Mouse (Mus musculus): Measurements from ENCODE around the gene Ndufa11.

Gene Ndufa11

DNA sequence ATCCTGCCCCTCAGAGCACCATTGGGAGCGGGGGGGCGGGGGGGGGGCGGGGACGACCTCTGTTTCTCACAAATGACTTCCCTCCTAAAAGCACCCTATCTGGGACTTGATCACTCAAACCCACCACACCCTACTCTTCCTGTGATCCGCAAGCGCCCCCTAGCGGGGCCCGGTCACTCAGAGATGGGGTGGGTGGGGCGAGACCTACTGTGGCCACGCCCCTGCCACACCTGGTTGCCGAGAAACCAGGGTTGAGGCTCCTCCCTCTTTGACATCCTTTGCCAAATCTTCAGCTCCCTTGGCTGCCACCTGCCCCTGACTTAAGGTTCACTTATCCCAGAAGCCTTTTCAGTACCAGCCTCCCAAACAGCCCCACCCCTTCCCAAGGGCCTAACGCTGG is 40.6 kb downstream of the Ndufa11 start:
- peak; percentile 61 to 81 for DNase-seq (ENCODE audit: low spot score in 2 of 2)

DNA sequence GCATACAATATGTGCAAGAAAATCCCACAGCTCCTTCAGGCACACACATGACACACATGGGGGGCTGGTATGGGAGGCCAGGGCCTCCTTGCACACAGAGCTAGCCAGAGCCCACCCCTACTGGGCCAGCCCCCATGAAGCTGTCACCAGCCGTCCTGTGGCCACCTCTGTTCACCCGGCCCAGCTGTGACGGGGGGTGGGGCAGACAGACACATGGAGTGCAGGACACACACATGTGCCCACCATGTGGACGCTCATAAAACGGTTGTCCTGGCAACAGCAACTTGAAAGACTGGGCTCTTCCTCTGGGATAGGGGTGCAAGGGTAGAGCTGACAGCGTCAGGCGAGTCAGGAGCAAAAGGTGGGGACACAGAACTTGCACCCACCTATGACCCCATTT is 41.7 kb downstream of the Ndufa11 start:
- no peak for DNase-seq (ENCODE audit: low spot score in 2 of 2)

DNA sequence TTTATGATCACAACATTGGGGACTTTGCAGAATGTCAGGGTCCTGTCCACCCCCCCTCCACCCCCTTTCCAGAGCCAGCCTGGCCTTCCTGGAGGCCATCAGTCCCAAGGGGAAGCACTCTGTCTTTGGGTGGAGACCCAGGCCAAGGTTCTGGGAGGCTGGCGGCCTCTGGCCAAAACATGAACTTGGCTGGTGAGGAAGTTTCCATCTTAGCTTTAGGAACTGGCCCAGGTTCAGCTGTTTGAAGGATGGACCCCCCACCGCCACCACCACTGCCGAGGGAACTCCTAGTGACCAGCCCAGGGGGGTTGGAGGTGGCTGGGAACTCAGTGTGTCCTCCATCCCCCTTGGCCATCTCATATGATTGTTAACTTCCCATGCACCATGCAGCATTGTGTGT is 43.5 kb downstream of the Ndufa11 start:
- DNase-seq (ENCODE audit: low spot score in 2 of 2) = no peak

DNA sequence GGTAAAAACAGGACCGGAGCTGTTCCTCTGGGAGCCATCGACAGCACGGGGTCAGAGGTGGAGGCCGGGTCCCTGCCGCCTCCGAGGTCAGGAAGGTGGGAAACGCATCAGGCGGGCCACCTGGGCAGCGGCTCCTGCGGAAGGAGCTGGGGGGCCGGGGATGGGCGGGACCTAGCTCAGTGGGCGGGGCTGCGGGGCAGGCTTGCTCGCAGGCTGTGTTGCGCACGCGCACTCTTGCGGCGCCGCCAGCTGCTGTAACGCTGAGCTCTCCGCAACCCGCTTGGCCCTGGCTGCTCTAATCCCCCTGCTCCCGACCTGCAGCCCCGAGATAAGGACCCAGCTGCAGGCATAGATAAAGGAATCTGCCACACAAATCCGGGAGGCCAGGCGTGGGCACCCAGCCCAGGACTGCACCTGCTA is 44.4 kb downstream of the Ndufa11 start:
- DNase-seq (ENCODE audit: low spot score in 2 of 2) = peak; percentile 84 to 89

DNA sequence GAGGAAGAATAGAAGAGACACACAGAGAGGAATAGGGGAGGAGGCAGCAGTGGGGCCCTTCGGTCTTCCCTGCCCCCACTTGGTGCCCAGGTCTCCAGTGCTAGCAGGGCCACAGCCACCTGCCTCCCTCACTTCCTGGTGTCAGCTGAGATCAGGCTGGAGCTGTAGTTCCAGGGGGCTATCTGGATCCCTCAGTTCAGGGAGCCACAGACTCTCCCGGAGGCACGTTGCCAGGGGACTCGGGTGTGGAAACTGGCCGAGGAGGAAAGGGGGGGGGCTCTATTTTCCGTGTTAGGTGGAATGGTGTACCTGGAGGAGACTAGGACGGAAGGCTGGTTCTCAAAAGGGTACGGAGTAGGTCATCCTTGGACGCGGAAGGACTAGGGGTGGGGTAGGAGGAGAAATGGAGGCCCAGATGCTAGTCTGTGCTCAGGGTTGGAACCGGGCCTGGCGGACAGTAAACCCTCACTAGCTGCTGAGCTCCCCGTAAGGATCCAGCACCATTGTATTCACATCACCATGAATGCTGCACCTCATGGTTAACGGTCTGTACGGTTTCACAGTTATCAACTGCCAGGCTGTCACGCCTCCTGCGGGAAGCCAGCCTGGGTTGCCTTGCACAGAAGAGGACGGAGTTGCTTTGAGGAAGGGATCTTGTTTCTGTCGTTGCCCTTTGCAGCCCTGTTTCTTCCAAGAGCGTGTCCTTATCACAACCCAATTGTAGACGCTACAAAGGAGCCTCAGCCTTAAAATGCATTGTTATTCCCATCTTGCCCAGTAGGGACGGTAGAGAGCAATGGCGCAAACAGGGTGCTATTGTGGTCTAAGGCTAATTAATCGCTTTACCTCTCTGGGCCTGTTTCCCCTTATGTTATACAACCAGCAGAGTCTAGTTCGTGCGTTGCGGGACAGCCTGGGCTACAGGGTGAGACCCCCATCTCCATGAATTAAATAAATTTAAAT is 45.5 kb downstream of the Ndufa11 start:
- peak; percentile 38 to 64 for DNase-seq (ENCODE audit: low spot score in 2 of 2)

DNA sequence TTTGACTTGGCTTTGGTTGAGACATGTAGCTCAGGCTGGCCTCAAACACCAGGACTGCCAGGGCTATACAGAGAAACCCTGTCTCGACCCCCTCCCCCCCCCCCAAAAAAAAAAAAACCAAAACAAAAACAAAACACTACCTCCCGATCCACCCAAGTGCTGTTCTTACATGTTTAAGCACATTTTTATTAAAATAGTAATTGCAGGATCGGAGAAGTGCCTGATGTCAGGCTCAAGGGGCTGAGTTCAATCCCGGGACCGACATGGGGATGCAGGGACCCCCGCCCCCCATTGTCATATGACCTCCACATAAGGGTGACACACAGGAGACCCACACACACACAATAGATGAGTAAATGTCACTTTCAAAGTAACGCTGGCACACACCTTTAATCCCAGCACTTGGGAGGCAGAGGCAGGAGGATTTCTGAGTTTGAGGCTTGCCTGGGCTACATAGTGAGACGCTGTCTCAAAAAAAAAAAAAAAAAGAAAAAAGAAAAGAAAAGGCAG is 46.2 kb downstream of the Ndufa11 start:
- DNase-seq (ENCODE audit: low spot score in 2 of 2) = no peak

DNA sequence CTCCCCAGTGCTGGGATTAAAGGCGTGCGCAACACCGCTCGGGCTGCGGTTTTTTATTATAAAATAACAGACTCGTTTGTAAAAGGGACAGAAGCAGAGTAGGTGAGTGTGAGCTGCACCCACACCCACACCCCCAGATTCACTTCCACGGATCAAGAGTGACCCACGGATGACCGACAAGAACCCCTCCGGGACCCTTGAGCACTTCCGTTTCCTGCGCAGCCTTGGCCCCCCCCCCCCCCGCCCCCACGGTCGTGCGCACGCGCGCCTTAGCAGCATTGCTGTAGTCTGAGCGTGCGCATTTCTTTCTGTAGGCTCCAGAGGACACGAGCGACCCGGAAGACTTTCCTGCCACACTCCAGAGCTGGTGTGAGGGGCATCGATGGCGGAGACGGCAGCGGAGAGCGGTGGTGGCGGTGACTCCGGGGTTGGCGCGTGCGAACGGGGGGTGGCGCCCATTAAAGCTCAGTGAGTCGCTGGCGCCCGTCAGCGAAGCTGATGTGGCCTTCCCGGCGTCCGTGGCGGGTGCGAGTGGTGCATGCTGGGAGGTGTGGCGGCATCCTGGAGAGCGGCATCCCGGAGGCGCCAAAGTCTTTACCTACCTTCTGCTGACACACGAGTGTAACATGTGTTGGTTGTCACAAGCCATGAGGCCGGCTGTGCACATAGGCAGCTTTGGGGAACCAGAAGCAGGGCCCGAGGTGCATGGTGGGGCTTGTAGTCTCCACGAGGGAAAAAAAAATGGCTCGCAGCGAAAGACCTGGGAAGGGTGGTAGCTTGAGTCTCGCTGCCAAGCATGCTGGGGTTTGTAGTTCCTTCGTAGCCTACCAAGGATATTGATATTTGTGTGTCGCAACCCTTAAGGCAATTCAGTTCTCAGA is 47.1 kb downstream of the Ndufa11 start, which contains the start of gene Dus3l:
TSS of gene Dus3l (plus strand) at position 284 of the 881 bp plus-strand sequence.
- peak; percentile 71 to 81 for DNase-seq (ENCODE audit: low spot score in 2 of 2)

DNA sequence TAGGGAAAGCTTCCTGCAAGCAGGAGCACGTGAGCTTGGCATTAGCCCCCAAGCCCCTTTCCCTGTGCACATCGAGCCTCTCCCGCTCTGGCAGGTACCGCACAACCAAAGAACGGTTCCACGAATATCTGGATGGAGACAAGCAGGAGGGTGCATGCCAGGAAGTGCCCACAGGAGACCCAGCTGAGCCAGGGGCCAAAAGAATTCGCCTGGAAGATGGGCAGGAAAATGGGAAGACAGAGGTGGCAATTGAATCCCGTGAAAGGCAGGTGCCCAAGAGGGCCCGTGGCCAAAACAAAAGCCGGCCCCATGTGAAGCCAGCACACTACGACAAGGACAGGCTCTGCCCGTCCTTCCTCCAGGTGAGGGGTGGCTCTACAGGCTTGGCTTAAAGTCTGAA is 47.9 kb downstream of the Ndufa11 start:
- DNase-seq (ENCODE audit: low spot score in 2 of 2) = no peak

DNA sequence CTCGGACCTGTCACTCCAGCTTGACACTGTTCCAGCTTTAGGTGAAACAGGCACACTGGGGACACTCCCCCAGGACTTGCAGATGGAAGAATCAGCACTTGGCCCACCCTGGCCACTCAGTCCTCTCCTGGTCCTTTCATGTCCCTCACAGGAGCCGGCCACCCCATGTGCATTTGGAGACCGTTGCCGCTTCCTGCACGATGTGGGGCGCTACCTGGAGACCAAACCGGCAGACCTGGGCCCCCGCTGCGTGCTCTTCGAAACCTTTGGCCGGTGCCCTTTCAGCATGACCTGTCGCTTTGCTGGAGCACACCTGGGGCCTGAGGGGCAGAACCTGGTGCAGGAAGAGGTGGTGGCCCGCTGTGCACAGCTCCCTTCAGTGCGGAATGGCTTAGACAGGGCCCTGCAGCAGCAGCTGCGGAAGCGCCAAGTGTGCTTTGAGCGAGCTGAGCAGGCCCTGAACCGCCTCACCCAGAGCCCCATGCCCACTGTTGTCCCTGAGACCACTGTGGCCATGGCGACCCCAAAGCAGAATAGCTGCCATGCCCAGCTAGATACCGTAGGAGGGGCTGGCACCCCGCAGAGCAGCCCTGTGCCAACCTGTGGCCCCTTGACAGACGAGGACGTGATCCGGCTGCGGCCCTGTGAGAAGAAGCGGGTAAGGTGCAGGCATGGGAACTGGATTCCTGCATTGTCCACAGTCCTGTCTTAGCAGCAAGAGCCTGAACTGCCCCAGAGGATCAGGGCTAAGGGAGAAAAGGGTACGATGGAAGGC is 49.3 kb downstream of the Ndufa11 start:
- DNase-seq (ENCODE audit: low spot score in 2 of 2) = no peak

DNA sequence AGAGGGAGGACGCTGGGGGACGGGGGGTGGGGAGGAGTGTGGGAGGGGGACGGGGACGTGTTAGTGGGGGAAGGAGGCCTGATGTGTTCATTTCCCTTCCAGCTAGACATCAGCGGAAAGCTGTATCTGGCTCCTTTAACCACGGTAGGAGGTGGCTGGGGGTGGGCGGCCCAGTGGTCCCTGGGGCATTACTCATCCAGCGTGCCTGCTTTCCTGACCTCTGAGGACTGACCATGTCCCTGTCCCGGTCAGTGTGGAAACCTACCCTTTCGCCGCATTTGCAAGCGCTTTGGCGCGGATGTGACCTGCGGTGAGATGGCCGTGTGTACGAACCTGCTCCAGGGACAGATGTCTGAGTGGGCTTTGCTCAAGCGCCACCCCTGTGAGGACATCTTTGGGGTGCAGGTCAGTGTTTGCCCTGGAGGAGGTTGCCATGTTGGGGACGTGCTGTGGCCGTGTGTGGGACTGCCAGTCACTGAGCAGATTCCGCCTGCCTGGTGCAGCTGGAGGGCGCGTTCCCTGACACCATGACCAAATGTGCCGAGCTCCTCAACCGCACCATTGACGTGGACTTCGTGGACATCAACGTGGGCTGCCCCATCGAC is 50.1 kb downstream of the Ndufa11 start:
- no peak for DNase-seq (ENCODE audit: low spot score in 2 of 2)

DNA sequence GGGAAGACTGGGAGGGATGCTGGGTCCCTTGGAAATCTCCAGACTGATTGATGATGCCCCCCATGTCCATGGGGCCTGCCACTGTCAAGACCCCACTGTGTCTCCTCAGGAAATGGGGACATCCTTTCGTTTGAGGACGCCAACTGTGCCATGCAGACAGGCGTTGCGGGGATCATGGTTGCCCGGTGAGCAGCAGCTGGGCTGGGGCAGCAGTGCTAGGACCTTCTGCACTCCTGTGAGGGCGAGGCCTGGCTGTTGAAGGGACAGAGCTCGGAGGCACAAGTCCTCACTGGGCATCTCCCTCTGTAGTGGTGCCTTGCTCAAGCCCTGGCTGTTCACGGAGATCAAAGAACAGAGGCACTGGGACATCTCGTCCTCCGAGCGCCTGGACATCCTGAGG is 51.4 kb downstream of the Ndufa11 start:
- DNase-seq (ENCODE audit: low spot score in 2 of 2) = no peak

DNA sequence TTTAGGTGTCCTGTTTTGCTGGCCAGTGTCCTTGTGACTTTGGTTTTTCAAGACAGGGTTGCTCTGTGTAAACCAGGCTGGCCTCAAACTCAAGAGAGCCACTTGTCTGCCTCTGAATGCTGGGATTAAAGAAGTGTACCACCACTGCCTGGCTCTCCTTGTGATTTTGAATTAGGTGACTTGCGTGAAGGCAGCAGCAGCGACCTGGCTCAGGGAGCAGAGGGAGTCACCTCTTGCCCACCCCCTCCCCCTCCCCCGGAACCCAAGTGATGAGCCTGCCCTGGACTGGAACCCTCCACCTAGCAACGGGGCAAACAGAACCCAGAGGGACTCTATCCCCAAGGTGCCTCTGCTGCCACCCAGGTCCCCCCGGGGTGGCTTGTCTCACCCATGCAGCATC is 52.4 kb downstream of the Ndufa11 start, which contains the start of gene Prr22:
TSS of gene Prr22 (plus strand) at position 301 of the 400 bp plus-strand sequence.
- no peak for DNase-seq (ENCODE audit: low spot score in 2 of 2)
